Comparison of ENCODE assay signal across 8 mouse cellular contexts in the genomic region with DNA sequence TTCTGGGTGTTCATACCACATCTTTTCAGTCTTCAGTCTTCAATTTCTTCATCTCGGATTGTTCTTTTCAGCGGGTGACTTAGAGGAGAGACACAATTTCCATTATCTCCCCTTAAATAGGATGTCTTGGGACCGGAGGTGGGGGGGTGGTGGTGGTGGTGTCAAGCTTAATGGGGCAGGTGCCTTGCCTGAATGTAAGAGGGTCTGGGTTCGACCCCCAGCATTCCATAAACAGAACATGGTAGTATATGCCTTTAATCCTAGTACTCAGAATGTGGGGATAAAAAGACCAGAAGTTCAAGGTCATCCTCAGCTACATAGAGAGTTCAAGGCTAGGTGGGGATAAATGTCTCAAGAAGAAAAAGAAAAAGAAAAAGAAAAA. TPM values are rescaled to one million over a fixed set of nuclear protein-coding genes. Genes with fewer than 3 reads are reported as not detected.
DNase-seq lines count a peak whose midpoint lies in the region; ATAC-seq and TF ChIP-seq lines count a peak whose summit lies in the region.

No protein-coding gene starts in this region.

- WGBS in kidney, embryonic 15.5 days, result 19% methylated on average over 4 of the region's 4 CpGs
- 18% methylated on average over 4 of the region's 4 CpGs for WGBS in embryonic facial prominence, embryonic 14.5 days
- 16% methylated on average over 4 of the region's 4 CpGs for WGBS in intestine, embryonic 16.5 days
- 5% methylated on average over 4 of the region's 4 CpGs for WGBS in midbrain, postnatal 0 days

- H3K4me2 ChIP-seq in kidney, embryonic 15.5 days, result peak overlapping the region; percentile 39
- peak overlapping the region; percentile 36 for H3K4me2 ChIP-seq in embryonic facial prominence, embryonic 14.5 days (ENCODE audit: low read depth, low read length)
- no peak overlapping the region for H3K4me2 ChIP-seq in intestine, embryonic 16.5 days (ENCODE audit: low read depth, low read length)
- peak overlapping the region; percentile 34; the same call in 1 of the 2 replicates for H3K4me2 ChIP-seq in midbrain, postnatal 0 days (ENCODE audit: low read depth, low read length, poor library complexity, severe bottlenecking)

- no peaks in the 10 kb centered on the region for H3K9me3 ChIP-seq in kidney, embryonic 15.5 days (replicated peaks)
- no peaks in the 10 kb centered on the region for H3K9me3 ChIP-seq in embryonic facial prominence, embryonic 14.5 days (ENCODE audit: control insufficient read depth, low read length)
- no peaks in the 10 kb centered on the region for H3K9me3 ChIP-seq in intestine, embryonic 16.5 days (ENCODE audit: control insufficient read depth, low read length)
- H3K9me3 ChIP-seq in midbrain, postnatal 0 days (ENCODE audit: low read length), result no peaks in the 10 kb centered on the region

- peaks cover 20% of the 10 kb centered on the region for H3K36me3 ChIP-seq in kidney, embryonic 15.5 days
- H3K36me3 ChIP-seq in embryonic facial prominence, embryonic 14.5 days (ENCODE audit: control insufficient read depth, insufficient read depth, low read length), result peaks cover 20% of the 10 kb centered on the region
- peaks cover 7% of the 10 kb centered on the region for H3K36me3 ChIP-seq in intestine, embryonic 16.5 days (ENCODE audit: control insufficient read depth, insufficient read depth, low read length)
- H3K36me3 ChIP-seq in midbrain, postnatal 0 days (ENCODE audit: insufficient read depth, low read length), result peaks cover 2% of the 10 kb centered on the region; the same call in 1 of the 2 replicates

- DNase-seq in kidney, postnatal 36 days, result no peak
- no peak for DNase-seq in embryonic facial prominence, embryonic 14.5 days (ENCODE audit: low spot score)
- no peak for DNase-seq in midbrain, postnatal 0 days (ENCODE audit: low spot score)
- DNase-seq in cerebellum, adult 8-10 months, result no peak
- DNase-seq in thymus, postnatal 25 days, result no peak
- no peak for DNase-seq in frontal cortex, postnatal 10 days (ENCODE audit: low spot score in 2 of 2)

- H3K4me3 ChIP-seq in kidney, embryonic 15.5 days (replicated peaks), result peak overlapping the region; percentile 72
- peak overlapping the region; percentile 62; the same call in 1 of the 2 replicates for H3K4me3 ChIP-seq in embryonic facial prominence, embryonic 14.5 days (ENCODE audit: low read depth, low read length)
- peak overlapping the region; percentile 93; the same call in 1 of the 2 replicates for H3K4me3 ChIP-seq in intestine, embryonic 16.5 days (ENCODE audit: low read length)
- H3K4me3 ChIP-seq in midbrain, postnatal 0 days (ENCODE audit: low read depth, low read length), result peak overlapping the region; percentile 92; the same call in 1 of the 2 replicates

- no peak for TF ChIP-seq CTCF in midbrain, postnatal 0 days (IDR thresholded peaks at IDR 0.05)

- H3K9ac ChIP-seq in kidney, embryonic 15.5 days, result no peak overlapping the region; the same call in 1 of the 2 replicates
- peak overlapping the region; percentile 86; the same call in 1 of the 2 replicates for H3K9ac ChIP-seq in embryonic facial prominence, embryonic 14.5 days (ENCODE audit: low read depth, low read length)
- 0 out of 2 replicates have a peak overlapping the region, but pooled peaks have one; percentile 9 for H3K9ac ChIP-seq in intestine, embryonic 16.5 days (ENCODE audit: low read depth, low read length)
- H3K9ac ChIP-seq in midbrain, postnatal 0 days (replicated peaks; ENCODE audit: low read length, poor library complexity, severe bottlenecking), result 0 out of 2 replicates have a peak overlapping the region, but pooled peaks have one; percentile 33

- H3K27ac ChIP-seq in kidney, embryonic 15.5 days, result no peak overlapping the region
- H3K27ac ChIP-seq in embryonic facial prominence, embryonic 14.5 days (replicated peaks; ENCODE audit: low read depth, low read length), result no peak overlapping the region
- H3K27ac ChIP-seq in intestine, embryonic 16.5 days (ENCODE audit: low read length), result no peak overlapping the region
- H3K27ac ChIP-seq in midbrain, postnatal 0 days (ENCODE audit: low read depth, low read length), result no peak overlapping the region

- no peaks in the 10 kb centered on the region for H3K27me3 ChIP-seq in kidney, embryonic 15.5 days
- H3K27me3 ChIP-seq in embryonic facial prominence, embryonic 14.5 days (replicated peaks; ENCODE audit: control insufficient read depth, insufficient read depth, low read length), result no peaks in the 10 kb centered on the region
- H3K27me3 ChIP-seq in intestine, embryonic 16.5 days (replicated peaks; ENCODE audit: control insufficient read depth, insufficient read depth, low read length), result 0 out of 2 replicates have a peak, but pooled peaks cover 4% of the 10 kb centered on the region
- H3K27me3 ChIP-seq in midbrain, postnatal 0 days (ENCODE audit: insufficient read depth, low read length), result no peaks in the 10 kb centered on the region

- peaks cover 3% of the 10 kb centered on the region; the same call in 1 of the 2 replicates for H3K4me1 ChIP-seq in kidney, embryonic 15.5 days
- H3K4me1 ChIP-seq in embryonic facial prominence, embryonic 14.5 days (ENCODE audit: control insufficient read depth, insufficient read depth, low read length), result peaks cover 4% of the 10 kb centered on the region; the same call in 1 of the 2 replicates
- no peaks in the 10 kb centered on the region; the same call in 1 of the 2 replicates for H3K4me1 ChIP-seq in intestine, embryonic 16.5 days (ENCODE audit: control insufficient read depth, insufficient read depth, low read length)
- H3K4me1 ChIP-seq in midbrain, postnatal 0 days (ENCODE audit: insufficient read depth, low read length), result no peaks in the 10 kb centered on the region

- 0 out of 2 replicates have a peak, but pooled peaks have one; percentile 22 for ATAC-seq in kidney, embryonic 15.5 days (replicated peaks; ENCODE audit: low FRiP score)
- ATAC-seq in embryonic facial prominence, embryonic 14.5 days (ENCODE audit: low read depth), result no peak
- ATAC-seq in intestine, embryonic 16.5 days, result peak; percentile 42; the same call in 1 of the 2 replicates
- no peak; the same call in 1 of the 2 replicates for ATAC-seq in midbrain, postnatal 0 days (ENCODE audit: low FRiP score)

RNA-seq across cellular contexts. Expression of a gene that starts 0.4 kb away (rescaled TPM):
- 26.3 and 31.9 TPM in 2 replicates for polyA plus RNA-seq in kidney, embryonic 15.5 days (2015; fragmentation: Nextera tagmentation; extraction: Ambion mirVana)
- 36.1 and 39.6 TPM in 2 replicates for polyA plus RNA-seq in embryonic facial prominence, embryonic 14.5 days (2014; fragmentation: Nextera tagmentation; extraction: Ambion mirVana)
- polyA plus RNA-seq in intestine, embryonic 16.5 days (2015; fragmentation: Nextera tagmentation; extraction: Ambion mirVana), result 28.5 and 30.3 TPM in 2 replicates
- 30.3 and 30.5 TPM in 2 replicates for total RNA-seq in midbrain, postnatal 0 days (2014; rRNA removed)
- polyA plus RNA-seq in midbrain, postnatal 0 days (2015; fragmentation: Nextera tagmentation; extraction: Ambion mirVana), result 23.4 and 26.2 TPM in 2 replicates

Comparison
In these comparisons a context has a peak if more than half of its experiments do, and no peak if none do; other contexts are left out.
1. ATAC-seq: peak in kidney, embryonic 15.5 days (single experiment) and intestine, embryonic 16.5 days (single experiment); none in embryonic facial prominence, embryonic 14.5 days (single experiment) and midbrain, postnatal 0 days (single experiment).
2. Peak in every context shown above with its lines, with median percentiles within 50 percentile points of each other: H3K4me3 ChIP-seq.